Mouse (Mus musculus) cerebellum, adult 2 months (tissue): Measurements from ENCODE around the gene Dlgap4.

Source experiments
- CTCF ChIP-seq: fragments of 200-500 bp; IDR thresholded peaks from 2 replicates; pipeline ENCODE4 v1.5.1; 2011; ENCODE audit warnings: low read depth, mild to moderate bottlenecking, control low read depth, low read length, moderate library complexity, borderline replicate concordance; ENCODE audit not compliant: insufficient read depth
- POLR2A ChIP-seq: fragments of 200-500 bp; IDR thresholded peaks from 2 replicates; pipeline ENCODE4 v1.6.1; 2011; ENCODE audit warnings: low read length, control low read depth, borderline replicate concordance; ENCODE audit not compliant: insufficient read depth

- TF ChIP-seq CTCF (no peak), POLR2A (no peak)
These were observed 113.4 kb downstream of the Dlgap4 start for GRCm38 (mm10) chr2:156726878-156727277.
